Mouse (Mus musculus) cerebellum, postnatal 4 days (tissue): Measurements from ENCODE around the gene Krtap4-1.
"Not testable (repeated sequence)": the region's sequence is repeated elsewhere in the genome, so short reads cannot be mapped to it uniquely, and the experiment has no call there.

Experiments used
- DNase-seq, 2 experiments: peaks; one replicate each; pipeline ENCODE4 v3.0.0; 2022; ENCODE audit warnings: low spot score in 2 of 2, mixed read lengths in 1 of 2

The Krtap4-1 gene

GRCm38 (mm10) chr11:99628138-99628537, at the start of gene Krtap4-1:
TSS of gene Krtap4-1 (minus strand) at chr11:99628238.
- DNase-seq: no peak

- DNase-seq: no peak
These were observed 37.8 kb upstream of the Krtap4-1 start, which contains the start of gene Krtap4-6 for GRCm38 (mm10) chr11:99665860-99666259. TSS of gene Krtap4-6 (minus strand) at chr11:99665960.

- DNase-seq: no peak
These were observed 34.8 kb upstream of the Krtap4-1 start for GRCm38 (mm10) chr11:99662802-99663201.

- DNase-seq: no peak
These were observed 31.2 kb upstream of the Krtap4-1 start for GRCm38 (mm10) chr11:99659256-99659655.

GRCm38 (mm10) chr11:99658467-99659010, 30.5 kb upstream of the Krtap4-1 start, which contains the start of gene Gm11563:
TSS of gene Gm11563 (minus strand) at chr11:99658960.
- DNase-seq: not testable (repeated sequence)

- DNase-seq: no peak
These were observed 29.0 kb upstream of the Krtap4-1 start for GRCm38 (mm10) chr11:99657051-99657450.

- DNase-seq: no peak
These were observed 22.1 kb upstream of the Krtap4-1 start, which contains the start of gene Gm11555 for GRCm38 (mm10) chr11:99650136-99650535. TSS of gene Gm11555 (minus strand) at chr11:99650236.

- no peak for DNase-seq
These were observed 18.4 kb upstream of the Krtap4-1 start for GRCm38 (mm10) chr11:99646444-99646843.

- DNase-seq: no peak
These were observed 16.3 kb upstream of the Krtap4-1 start for GRCm38 (mm10) chr11:99644351-99644750.

- not testable (repeated sequence) for DNase-seq
These were observed 15.6 kb upstream of the Krtap4-1 start, which contains the start of gene Krtap4-7 for GRCm38 (mm10) chr11:99643635-99644139. TSS of gene Krtap4-7 (minus strand) at chr11:99644089.

GRCm38 (mm10) chr11:99640926-99641325, 12.9 kb upstream of the Krtap4-1 start:
- DNase-seq: no peak

- no peak for DNase-seq
These were observed 9.0 kb upstream of the Krtap4-1 start for GRCm38 (mm10) chr11:99637086-99637485.

- no peak for DNase-seq
These were observed 6.7 kb upstream of the Krtap4-1 start, which contains the start of gene Krtap4-2 for GRCm38 (mm10) chr11:99634653-99635134. TSS of gene Krtap4-2 (minus strand) at chr11:99635084.

GRCm38 (mm10) chr11:99633293-99633692, 5.3 kb upstream of the Krtap4-1 start:
- DNase-seq: no peak

- no peak for DNase-seq
These were observed 2.9 kb upstream of the Krtap4-1 start for GRCm38 (mm10) chr11:99630890-99631289.

GRCm38 (mm10) chr11:99620335-99620734, 7.7 kb downstream of the Krtap4-1 start, which contains the start of gene Gm11562:
TSS of gene Gm11562 (minus strand) at chr11:99620435.
- DNase-seq: no peak

- DNase-seq: no peak
These were observed 13.2 kb downstream of the Krtap4-1 start, which contains the start of gene Krtap2-4 for GRCm38 (mm10) chr11:99614796-99615363. TSS of gene Krtap2-4 (minus strand) at chr11:99614846.

- not testable (repeated sequence) for DNase-seq
These were observed 17.9 kb downstream of the Krtap4-1 start, which contains the start of gene Gm11937 for GRCm38 (mm10) chr11:99610089-99610488. TSS of gene Gm11937 (minus strand) at chr11:99610189.

- no peak for DNase-seq
These were observed 18.9 kb downstream of the Krtap4-1 start for GRCm38 (mm10) chr11:99609126-99609525.

- DNase-seq: not testable (repeated sequence)
These were observed 24.8 kb downstream of the Krtap4-1 start, which contains the start of gene Gm11938 for GRCm38 (mm10) chr11:99603208-99603607. TSS of gene Gm11938 (minus strand) at chr11:99603308.

- not testable (repeated sequence) for DNase-seq
These were observed 30.3 kb downstream of the Krtap4-1 start, which contains the start of gene Krtap9-3 for GRCm38 (mm10) chr11:99597742-99598141. TSS of gene Krtap9-3 (minus strand) at chr11:99598105.

GRCm38 (mm10) chr11:99590981-99591380, 37.1 kb downstream of the Krtap4-1 start, which contains the start of gene Krtap1-3:
TSS of gene Krtap1-3 (minus strand) at chr11:99591339.
- no peak for DNase-seq
